Mouse (Mus musculus) cerebellum, adult 8-10 months (tissue): ENCODE measurements around the gene Opa3.

ENCODE experiments used
- DNase-seq: peaks from one replicate; pipeline ENCODE4 v3.0.0; 2022

The Opa3 gene

DNA sequence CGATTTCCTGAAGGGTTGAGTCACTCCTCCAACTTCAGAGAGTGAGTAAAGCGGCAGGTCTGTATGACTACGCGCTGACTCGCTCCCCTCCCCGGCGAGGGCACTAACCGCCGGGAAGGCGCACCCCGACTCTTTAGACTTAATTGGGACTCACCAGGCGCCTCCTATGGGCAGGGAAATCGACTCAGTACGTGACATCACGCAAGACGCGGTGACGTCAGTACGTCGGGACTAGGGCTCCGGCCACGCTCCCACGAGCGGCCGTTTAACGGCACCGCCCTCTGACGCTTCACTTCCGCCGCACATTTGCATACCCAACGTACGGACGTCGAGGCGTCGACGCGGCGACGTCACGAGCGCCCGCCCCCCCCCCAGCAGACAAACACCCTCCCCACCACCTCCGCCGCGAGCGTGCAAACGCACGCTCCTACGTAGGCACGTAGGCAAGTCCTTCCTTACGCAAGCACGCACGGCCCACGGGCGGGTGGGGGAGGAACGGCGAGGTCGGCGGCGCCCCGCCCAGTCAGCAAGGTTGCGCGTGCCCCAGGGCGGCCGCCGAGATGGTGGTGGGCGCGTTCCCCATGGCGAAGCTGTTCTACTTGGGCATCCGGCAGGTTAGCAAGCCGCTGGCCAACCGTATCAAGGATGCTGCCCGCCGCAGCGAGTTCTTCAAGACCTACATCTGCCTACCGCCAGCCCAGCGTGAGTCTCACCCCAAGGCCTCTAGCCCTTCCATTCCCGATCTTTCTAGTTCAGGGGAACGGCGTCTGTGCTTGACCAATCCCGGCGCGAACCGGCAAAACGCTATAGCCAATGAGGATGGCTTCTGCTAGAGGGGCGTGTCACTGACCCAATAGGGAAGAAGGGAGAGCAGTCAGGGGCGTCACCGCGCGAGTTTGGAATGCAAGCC is at the start of gene Opa3:
Opa3 (plus strand) TSS at position 452 of the 910 bp plus-strand sequence.
- peak; percentile 98 for DNase-seq

GRCm38 (mm10) chr7:19178443-19179092 is 49.6 kb upstream of the Opa3 start:
- DNase-seq: peak; percentile 89

- peak; percentile 50 for DNase-seq
Measured at GRCm38 (mm10) chr7:19179173-19179572, 49.0 kb upstream of the Opa3 start.

DNA sequence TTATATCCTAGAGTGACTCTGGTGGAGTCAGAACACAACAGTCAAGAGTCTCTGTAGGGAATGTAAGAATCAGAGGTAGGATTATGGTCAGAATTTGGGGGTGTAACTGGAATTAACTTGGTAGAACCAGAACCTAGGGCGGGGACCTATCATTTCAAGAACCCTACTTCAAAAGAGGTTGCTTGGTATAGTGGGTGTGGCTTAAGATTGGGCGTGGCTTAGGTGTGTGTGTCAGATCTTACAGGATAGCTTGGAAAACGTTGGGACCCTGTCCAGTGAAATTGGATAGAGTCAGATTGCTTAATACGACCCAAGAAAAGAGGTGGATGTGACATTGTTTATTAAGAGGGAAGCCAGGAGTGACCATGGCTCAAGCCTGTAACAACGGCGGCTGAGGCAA is 48.2 kb upstream of the Opa3 start:
- DNase-seq: no peak

- DNase-seq: no peak
Measured at GRCm38 (mm10) chr7:19180862-19181429, 47.2 kb upstream of the Opa3 start.

DNA sequence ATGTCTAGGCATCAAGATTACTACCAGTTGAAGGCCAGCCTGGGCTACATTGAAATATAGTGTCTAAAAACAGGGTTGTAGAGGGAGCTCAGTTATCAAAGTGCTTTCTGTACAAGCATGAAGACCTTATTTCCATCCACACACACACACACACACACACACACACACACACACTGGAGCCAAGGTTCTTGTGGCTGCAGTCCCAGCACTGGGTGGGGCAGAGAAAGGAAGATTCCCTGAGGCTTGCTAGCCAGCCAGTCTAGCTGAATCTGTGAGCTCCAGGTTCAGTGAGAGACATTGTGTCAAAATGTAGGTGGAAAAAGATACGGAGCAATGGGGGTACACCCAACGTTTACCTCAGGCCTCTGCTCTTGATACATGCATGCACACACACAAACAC is 43.9 kb upstream of the Opa3 start:
- DNase-seq: no peak

GRCm38 (mm10) chr7:19184758-19185157 is 43.4 kb upstream of the Opa3 start:
- DNase-seq: no peak

- DNase-seq: no peak
Measured at GRCm38 (mm10) chr7:19194676-19195075, 33.5 kb upstream of the Opa3 start.

GRCm38 (mm10) chr7:19196676-19197075 is 31.5 kb upstream of the Opa3 start:
- peak; percentile 44 for DNase-seq

DNA sequence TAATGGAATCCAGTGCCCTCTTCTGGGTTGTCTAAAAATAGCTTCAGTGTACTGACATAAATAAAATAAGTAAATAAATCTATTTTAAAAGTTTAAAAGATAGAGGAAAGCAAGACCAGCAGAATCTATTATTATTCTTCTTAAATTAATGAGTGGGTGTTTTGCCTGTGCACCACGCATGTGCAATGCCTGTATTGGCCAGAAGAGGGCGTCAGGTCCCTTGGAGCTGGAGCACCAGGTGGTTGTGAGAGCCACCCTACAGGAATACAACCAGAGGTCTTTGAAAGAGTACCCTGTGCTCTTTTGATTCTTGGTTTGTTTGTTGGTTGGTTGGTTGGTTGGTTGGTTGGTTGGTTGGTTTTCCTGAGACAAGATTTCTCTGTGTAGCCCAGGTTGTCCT is 30.1 kb upstream of the Opa3 start:
- DNase-seq: no peak

DNA sequence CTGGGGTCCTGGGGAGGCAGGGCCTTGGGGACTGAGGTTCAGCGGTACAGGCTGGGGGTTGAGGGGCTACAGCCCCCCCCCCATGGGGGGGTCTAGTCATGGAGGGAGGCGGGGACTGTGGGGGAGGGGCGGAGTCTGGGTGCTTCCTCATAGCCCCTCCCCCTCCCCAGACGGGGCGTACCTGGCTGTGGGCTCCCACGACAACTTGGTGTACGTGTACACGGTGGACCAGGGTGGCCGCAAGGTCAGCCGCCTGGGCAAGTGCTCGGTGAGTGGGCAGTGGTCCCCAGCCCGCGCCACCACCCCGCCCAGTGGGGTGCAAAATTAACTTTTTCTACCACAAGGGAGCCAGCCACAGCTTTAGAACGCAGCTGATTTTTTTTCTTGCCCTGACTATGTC is 26.5 kb upstream of the Opa3 start:
- no peak for DNase-seq

GRCm38 (mm10) chr7:19202065-19202850 is 25.9 kb upstream of the Opa3 start:
- no peak for DNase-seq

- DNase-seq: no peak
Measured at GRCm38 (mm10) chr7:19208201-19208910, 19.8 kb upstream of the Opa3 start.

GRCm38 (mm10) chr7:19208944-19209472 is 19.1 kb upstream of the Opa3 start:
- DNase-seq: peak; percentile 60

DNA sequence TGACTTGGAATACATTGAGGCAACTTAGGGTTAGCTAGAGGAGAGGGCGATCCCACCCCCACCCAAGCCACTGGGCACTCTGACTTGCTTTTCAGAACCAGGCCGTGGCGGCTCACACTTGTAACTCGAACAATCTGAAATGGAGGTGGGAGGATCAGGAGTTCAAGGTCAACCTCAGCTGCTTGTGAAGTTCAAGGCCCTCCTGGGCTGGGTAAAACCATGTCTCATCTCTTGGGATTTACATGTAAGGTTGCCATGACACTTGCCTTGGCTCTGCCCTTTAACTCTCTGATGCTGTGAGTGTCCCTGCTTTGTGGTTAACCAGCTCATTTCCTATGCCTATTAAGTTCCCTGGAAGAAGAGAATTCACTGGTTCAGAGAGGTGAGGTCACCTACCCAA is 18.6 kb upstream of the Opa3 start:
- DNase-seq: no peak

GRCm38 (mm10) chr7:19210010-19210409 is 18.1 kb upstream of the Opa3 start:
- DNase-seq: no peak

GRCm38 (mm10) chr7:19211041-19211675 is 17.0 kb upstream of the Opa3 start:
- no peak for DNase-seq

DNA sequence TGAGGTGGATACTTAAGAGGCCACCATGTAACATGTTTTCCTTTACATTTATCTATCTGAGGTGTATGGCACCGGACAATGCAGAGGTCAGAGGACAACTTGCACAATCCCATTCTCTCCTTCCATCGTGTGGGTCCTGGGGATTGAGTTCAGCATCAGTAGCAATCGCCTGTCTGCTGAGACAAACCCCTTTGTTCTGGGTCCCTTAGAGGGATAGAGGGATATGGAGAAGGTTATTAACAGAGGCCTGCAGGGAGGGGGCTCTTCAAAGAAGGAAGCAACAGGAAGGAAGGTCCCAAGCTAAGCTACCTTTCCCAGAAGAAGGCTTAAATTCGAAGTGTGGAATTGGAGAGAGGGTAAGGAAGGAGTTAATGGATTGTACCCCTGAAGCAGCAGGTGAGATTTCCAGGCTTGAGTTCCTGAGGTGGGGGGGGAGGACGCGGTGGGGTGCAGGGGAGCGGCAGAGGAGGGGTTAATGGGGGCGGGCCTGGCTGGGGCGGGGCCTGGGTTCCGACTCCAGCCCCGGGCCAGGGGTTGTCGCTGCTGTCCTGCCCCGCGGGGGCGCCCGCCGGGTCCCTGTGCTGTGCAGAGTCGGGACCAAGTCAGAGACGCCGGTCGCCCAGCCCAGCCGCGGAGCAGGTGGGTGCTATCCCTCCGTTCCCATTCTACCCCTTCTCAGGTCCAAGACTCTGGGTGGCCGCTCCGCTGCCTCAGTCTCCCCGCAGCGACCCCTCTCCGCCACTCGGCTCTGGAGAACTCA is 16.0 kb upstream of the Opa3 start, which contains the start of gene Gpr4:
Gpr4 (plus strand) TSS at position 543 of the 760 bp plus-strand sequence.
- DNase-seq: no peak

GRCm38 (mm10) chr7:19213385-19213784 is 14.7 kb upstream of the Opa3 start:
- DNase-seq: no peak

- no peak for DNase-seq
Measured at GRCm38 (mm10) chr7:19214369-19214768, 13.8 kb upstream of the Opa3 start.

DNA sequence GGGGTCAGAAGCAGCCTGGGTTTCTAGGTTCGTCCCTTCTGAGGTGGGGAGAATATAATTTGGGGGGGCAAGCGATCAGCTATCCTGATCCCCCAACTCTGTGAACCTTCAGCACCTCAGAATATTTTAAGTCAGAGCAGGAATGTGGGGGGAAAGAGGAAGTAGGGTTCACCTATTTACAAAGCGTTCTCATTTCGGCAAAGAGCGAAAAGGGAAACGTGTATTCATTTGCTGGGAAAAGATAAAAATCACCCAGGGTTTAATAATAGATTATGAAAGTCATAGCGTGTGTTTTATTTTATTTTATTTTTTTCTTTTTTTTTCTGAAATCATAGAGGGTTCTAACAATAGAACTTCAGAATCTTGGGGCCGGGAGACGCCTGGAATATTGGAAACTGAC is 13.2 kb upstream of the Opa3 start:
- no peak for DNase-seq
